In the genomic region with DNA sequence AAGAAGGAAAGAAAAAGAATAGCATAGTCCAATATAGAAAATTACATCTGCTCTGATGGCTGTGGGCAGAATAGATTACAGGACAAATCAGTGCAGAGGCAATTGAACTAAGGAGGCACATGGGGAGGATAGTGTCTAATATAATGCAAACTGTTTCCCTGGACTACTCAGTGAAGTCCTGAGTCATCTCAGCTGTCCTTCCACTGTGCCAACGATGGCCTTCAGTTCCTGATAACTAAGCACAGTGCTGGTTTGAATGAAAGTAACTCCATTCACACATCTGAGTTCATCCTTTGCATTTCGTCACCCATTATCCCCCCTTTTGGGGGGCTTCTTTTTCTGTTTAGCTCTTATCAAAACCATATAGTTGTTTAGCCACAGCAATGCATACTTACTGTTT, we compare ENCODE assay signal across 17 mouse cellular contexts.
"Had no signal": no experiment of that assay in that cellular context is flagged by ENCODE, and none has a peak within 500 bp of the region (broad histone marks: within the 10 kb centered on the region; RNA-seq: fewer than 3 reads in every experiment).

No protein-coding gene starts in this region.

- H3K9me3 ChIP-seq: kidney, embryonic 15.5 days; limb, embryonic 10.5 days; limb, embryonic 13.5 days; liver, embryonic 13.5 days; midbrain, embryonic 12.5 days; midbrain, embryonic 15.5 days; neural tube, embryonic 12.5 days; neural tube, embryonic 15.5 days had no signal

- H3K27ac ChIP-seq: kidney, embryonic 15.5 days; limb, embryonic 10.5 days; limb, embryonic 13.5 days; liver, embryonic 13.5 days; macrophage; midbrain, embryonic 12.5 days; midbrain, embryonic 15.5 days; neural tube, embryonic 12.5 days; neural tube, embryonic 15.5 days had no signal

- DNase-seq: kidney, adult 11 months; kidney, adult 8-10 months; kidney, postnatal 10 days; kidney, postnatal 4 days; liver; liver, embryonic 13.5 days; lung, adult 2 months; lung, postnatal 14 days; thymus, postnatal 25 days had no signal

- H3K4me1 ChIP-seq: kidney, embryonic 15.5 days; limb, embryonic 10.5 days; limb, embryonic 13.5 days; liver, embryonic 13.5 days; midbrain, embryonic 12.5 days; midbrain, embryonic 15.5 days; neural tube, embryonic 12.5 days; neural tube, embryonic 15.5 days had no signal

- H3K27me3 ChIP-seq: kidney, embryonic 15.5 days; limb, embryonic 13.5 days; liver, embryonic 13.5 days; midbrain, embryonic 12.5 days; midbrain, embryonic 15.5 days; neural tube, embryonic 12.5 days; neural tube, embryonic 15.5 days had no signal

- H3K9ac ChIP-seq: kidney, embryonic 15.5 days; limb, embryonic 13.5 days; liver, embryonic 13.5 days; midbrain, embryonic 12.5 days; midbrain, embryonic 15.5 days; neural tube, embryonic 12.5 days; neural tube, embryonic 15.5 days had no signal

- H3K4me3 ChIP-seq: kidney, embryonic 15.5 days; limb, embryonic 10.5 days; limb, embryonic 13.5 days; liver, embryonic 13.5 days; midbrain, embryonic 12.5 days; midbrain, embryonic 15.5 days; neural tube, embryonic 12.5 days; neural tube, embryonic 15.5 days had no signal

- H3K36me3 ChIP-seq: kidney, embryonic 15.5 days; limb, embryonic 10.5 days; limb, embryonic 13.5 days; liver, embryonic 13.5 days; midbrain, embryonic 12.5 days; midbrain, embryonic 15.5 days; neural tube, embryonic 12.5 days; neural tube, embryonic 15.5 days had no signal

- ATAC-seq: midbrain, embryonic 15.5 days had no signal

- H3K4me2 ChIP-seq: kidney, embryonic 15.5 days; limb, embryonic 13.5 days; liver, embryonic 13.5 days; midbrain, embryonic 12.5 days; midbrain, embryonic 15.5 days; neural tube, embryonic 12.5 days; neural tube, embryonic 15.5 days had no signal
